Mouse (Mus musculus): ENCODE measurements around the gene Tmem50a. TPM values are rescaled to one million over a fixed set of nuclear protein-coding genes. Genes with fewer than 3 reads are reported as not detected.

Gene Tmem50a
- polyA plus RNA-seq, 1 experiment from 2014 or later, result 177 TPM

DNA sequence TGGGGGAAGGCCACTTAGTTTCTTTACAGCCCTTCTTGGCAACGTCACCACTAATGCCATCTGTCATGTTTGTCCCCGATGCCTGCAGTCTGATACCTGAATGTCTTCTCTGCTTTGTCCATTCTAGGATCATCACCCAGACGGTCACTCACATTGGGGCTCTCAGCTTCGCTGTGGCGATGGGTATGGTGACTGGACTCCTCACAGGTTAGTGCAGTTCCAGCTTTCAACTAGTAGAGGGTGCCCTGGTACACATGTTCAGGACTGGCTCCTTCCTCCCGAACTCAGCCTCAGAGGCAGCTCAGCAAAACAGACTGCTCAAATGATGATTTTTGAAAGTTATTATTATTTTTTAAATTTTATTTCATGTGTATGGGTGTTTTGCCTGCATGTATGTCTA is 22.7 kb downstream of the Tmem50a start:
- no peak overlapping the region for H3K4me3 ChIP-seq (replicated peaks; ENCODE audit: low read length)
- no peaks in the 10 kb centered on the region for H3K9me3 ChIP-seq (replicated peaks; ENCODE audit: control insufficient read depth, low read length)
- ATAC-seq (ENCODE audit: insufficient read depth, low FRiP score), result no peak
- WGBS, result 80% methylated on average over 6 of the region's 6 CpGs
- no peak overlapping the region for H3K9ac ChIP-seq (ENCODE audit: low read length)
- H3K36me3 ChIP-seq (ENCODE audit: control insufficient read depth, insufficient read depth, low read length), result 0 out of 2 replicates have a peak, but pooled peaks cover 8% of the 10 kb centered on the region
- H3K4me2 ChIP-seq (ENCODE audit: low read depth, low read length), result no peak overlapping the region
- no peaks in the 10 kb centered on the region for H3K4me1 ChIP-seq (ENCODE audit: control insufficient read depth, insufficient read depth, low read length)
- no peak overlapping the region for H3K27ac ChIP-seq (ENCODE audit: low read length)
- no peaks in the 10 kb centered on the region for H3K27me3 ChIP-seq (ENCODE audit: control insufficient read depth, insufficient read depth, low read length)

DNA sequence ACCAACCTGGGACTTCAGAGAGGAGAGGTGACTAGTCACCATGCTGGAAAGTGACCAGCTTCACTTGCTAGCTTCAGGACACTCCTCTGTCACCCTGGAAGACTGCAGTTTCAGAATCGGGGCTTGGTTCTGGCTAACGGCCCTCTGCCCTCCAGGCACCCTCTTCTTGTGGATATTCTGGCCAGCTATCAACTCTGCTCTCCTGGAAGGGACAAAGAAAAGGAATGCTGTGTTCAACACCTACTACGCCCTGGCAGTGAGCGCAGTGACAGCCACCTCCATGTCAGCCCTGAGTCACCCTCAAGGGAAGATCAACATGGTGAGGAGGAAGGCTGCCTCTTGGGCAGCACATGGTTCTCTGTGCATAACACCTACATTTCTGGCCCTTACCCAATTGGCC is 30.5 kb downstream of the Tmem50a start:
- no peak overlapping the region for H3K9ac ChIP-seq (ENCODE audit: low read length)
- no peak for ATAC-seq (ENCODE audit: insufficient read depth, low FRiP score)
- no peaks in the 10 kb centered on the region for H3K27me3 ChIP-seq (ENCODE audit: control insufficient read depth, insufficient read depth, low read length)
- H3K4me1 ChIP-seq (ENCODE audit: control insufficient read depth, insufficient read depth, low read length), result 0 out of 2 replicates have a peak, but pooled peaks cover 2% of the 10 kb centered on the region
- H3K4me3 ChIP-seq (replicated peaks; ENCODE audit: low read length), result no peak overlapping the region
- H3K4me2 ChIP-seq (ENCODE audit: low read depth, low read length), result no peak overlapping the region
- no peak overlapping the region for H3K27ac ChIP-seq (ENCODE audit: low read length)
- WGBS, result 93% methylated on average over 4 of the region's 4 CpGs
- no peaks in the 10 kb centered on the region for H3K36me3 ChIP-seq (ENCODE audit: control insufficient read depth, insufficient read depth, low read length)
- H3K9me3 ChIP-seq (replicated peaks; ENCODE audit: control insufficient read depth, low read length), result no peaks in the 10 kb centered on the region

DNA sequence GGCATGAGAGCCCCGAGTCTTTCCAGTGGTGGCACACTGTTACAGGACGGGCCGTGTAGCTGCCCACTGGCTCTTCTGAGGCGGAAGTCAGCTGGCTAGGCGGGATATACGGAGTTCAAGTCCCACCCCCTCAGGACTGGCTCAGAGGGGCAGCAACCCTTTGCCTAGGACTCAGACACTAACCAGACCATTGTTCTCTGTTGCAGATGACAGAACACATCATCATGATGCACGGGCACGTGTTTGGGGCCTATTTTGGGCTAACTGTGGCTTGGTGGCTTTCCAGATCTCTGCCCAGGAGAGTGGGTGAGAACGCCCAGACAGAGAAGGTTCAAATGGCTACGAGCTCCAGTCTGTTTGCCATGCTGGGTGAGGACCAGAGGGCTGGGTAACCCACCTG is 31.0 kb downstream of the Tmem50a start:
- Histone ChIP-seq H3K4me2 (ENCODE audit: low read depth, low read length) (no peak overlapping the region), H3K9ac (ENCODE audit: low read length) (no peak overlapping the region), H3K27ac (ENCODE audit: low read length) (no peak overlapping the region), H3K27me3 (ENCODE audit: control insufficient read depth, insufficient read depth, low read length) (no peaks in the 10 kb centered on the region), H3K4me3 (replicated peaks; ENCODE audit: low read length) (no peak overlapping the region), H3K36me3 (ENCODE audit: control insufficient read depth, insufficient read depth, low read length) (no peaks in the 10 kb centered on the region), H3K9me3 (replicated peaks; ENCODE audit: control insufficient read depth, low read length) (no peaks in the 10 kb centered on the region), H3K4me1 (ENCODE audit: control insufficient read depth, insufficient read depth, low read length) (peaks cover 5% of the 10 kb centered on the region; the same call in 1 of the 2 replicates)
- no peak for ATAC-seq (ENCODE audit: insufficient read depth, low FRiP score)
- 79% methylated on average over 10 of the region's 10 CpGs for WGBS

DNA sequence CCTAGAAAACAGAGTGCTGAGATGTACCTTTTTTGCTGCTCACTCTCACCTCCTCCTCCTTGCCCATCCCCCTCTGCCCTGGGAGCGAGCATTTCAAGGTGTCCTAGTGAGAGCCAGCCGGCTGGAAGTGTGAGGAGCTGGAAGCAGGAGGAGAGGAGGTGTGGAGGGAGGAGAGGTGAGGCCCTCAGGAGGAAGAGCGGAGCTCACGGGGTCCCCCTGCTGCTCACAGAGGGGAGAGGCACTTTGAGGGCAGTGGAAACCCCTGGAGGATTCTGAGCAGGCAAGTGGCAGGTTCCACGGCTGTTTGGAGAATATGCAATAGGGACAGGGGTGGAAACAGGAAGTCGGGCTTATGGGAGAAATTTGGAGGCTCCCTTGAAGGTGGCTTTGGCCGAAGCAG is 31.6 kb downstream of the Tmem50a start:
- Histone ChIP-seq H3K36me3 (ENCODE audit: control insufficient read depth, insufficient read depth, low read length) (no peaks in the 10 kb centered on the region), H3K4me1 (ENCODE audit: control insufficient read depth, insufficient read depth, low read length) (peaks cover 5% of the 10 kb centered on the region; the same call in 1 of the 2 replicates), H3K4me2 (ENCODE audit: low read depth, low read length) (no peak overlapping the region), H3K4me3 (replicated peaks; ENCODE audit: low read length) (no peak overlapping the region), H3K9me3 (replicated peaks; ENCODE audit: control insufficient read depth, low read length) (no peaks in the 10 kb centered on the region), H3K9ac (ENCODE audit: low read length) (no peak overlapping the region), H3K27me3 (ENCODE audit: control insufficient read depth, insufficient read depth, low read length) (no peaks in the 10 kb centered on the region), H3K27ac (ENCODE audit: low read length) (no peak overlapping the region)
- ATAC-seq (ENCODE audit: insufficient read depth, low FRiP score), result no peak
- 31% methylated on average over 7 of the region's 7 CpGs for WGBS

DNA sequence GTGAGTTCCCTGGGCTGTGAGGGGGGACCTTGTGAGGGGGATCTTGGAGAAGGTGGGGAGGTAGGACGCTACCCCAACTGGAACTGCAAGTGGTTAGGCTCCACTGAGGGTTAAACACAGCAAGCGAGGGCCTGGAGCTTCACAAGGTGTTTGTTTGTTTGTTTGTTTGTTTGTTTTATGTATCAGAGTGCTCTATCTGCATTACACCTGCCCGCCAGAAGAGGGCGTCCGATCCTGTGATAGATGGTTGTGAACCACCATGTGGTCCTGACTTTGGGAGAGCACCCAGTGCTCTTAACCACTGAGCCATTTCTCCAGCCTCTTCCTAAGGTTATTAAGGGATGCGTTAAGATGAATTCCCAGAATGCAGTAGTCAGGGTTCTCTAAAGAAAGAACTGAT is 34.8 kb downstream of the Tmem50a start:
- Histone ChIP-seq H3K27ac (ENCODE audit: low read length) (no peak overlapping the region), H3K27me3 (ENCODE audit: control insufficient read depth, insufficient read depth, low read length) (no peaks in the 10 kb centered on the region), H3K4me3 (replicated peaks; ENCODE audit: low read length) (no peak overlapping the region), H3K4me1 (ENCODE audit: control insufficient read depth, insufficient read depth, low read length) (peaks cover 5% of the 10 kb centered on the region; the same call in 1 of the 2 replicates), H3K4me2 (ENCODE audit: low read depth, low read length) (peak overlapping the region; percentile 70), H3K9ac (ENCODE audit: low read length) (0 out of 2 replicates have a peak overlapping the region, but pooled peaks have one; percentile 4), H3K9me3 (replicated peaks; ENCODE audit: control insufficient read depth, low read length) (no peaks in the 10 kb centered on the region), H3K36me3 (ENCODE audit: control insufficient read depth, insufficient read depth, low read length) (no peaks in the 10 kb centered on the region)
- WGBS, result 44% methylated on average over 6 of the region's 6 CpGs
- ATAC-seq (ENCODE audit: insufficient read depth, low FRiP score), result no peak

DNA sequence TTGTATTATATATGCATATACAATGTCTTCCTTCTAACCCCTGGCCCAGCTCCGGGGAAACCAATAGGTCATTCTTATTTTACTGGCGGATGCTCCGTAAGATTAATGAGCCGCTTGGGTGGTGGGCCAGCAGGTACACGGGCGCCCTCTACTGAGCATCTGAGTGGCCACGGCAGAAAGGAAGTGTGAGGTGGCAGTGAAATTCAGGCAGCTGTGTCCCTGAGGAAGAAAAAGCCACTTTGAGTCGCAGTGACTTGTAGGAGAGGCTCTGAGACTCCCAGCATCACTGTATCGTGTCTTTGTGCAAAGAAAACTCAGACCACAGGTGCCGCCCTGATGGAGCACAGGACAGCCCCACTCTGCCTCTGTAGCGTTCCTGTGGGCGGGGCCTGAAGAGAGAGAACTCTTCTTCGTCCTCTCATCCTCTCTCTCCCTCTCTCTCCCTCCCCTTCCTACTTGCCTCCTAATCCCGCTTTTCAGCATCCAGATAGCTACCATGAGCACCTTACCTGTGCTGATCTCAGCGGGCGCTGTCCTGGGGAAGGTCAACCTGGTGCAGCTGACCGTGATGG is 35.3 kb downstream of the Tmem50a start:
- no peaks in the 10 kb centered on the region for H3K36me3 ChIP-seq (ENCODE audit: control insufficient read depth, insufficient read depth, low read length)
- H3K4me1 ChIP-seq (ENCODE audit: control insufficient read depth, insufficient read depth, low read length), result peaks cover 5% of the 10 kb centered on the region; the same call in 1 of the 2 replicates
- H3K9me3 ChIP-seq (replicated peaks; ENCODE audit: control insufficient read depth, low read length), result no peaks in the 10 kb centered on the region
- H3K27ac ChIP-seq (ENCODE audit: low read length), result no peak overlapping the region
- H3K4me3 ChIP-seq (replicated peaks; ENCODE audit: low read length), result peak overlapping the region; percentile 41
- peak overlapping the region; percentile 4 for H3K9ac ChIP-seq (ENCODE audit: low read length)
- ATAC-seq (ENCODE audit: insufficient read depth, low FRiP score), result no peak
- H3K27me3 ChIP-seq (ENCODE audit: control insufficient read depth, insufficient read depth, low read length), result no peaks in the 10 kb centered on the region
- WGBS, result 4% methylated on average over 17 of the region's 17 CpGs
- peak overlapping the region; percentile 70 for H3K4me2 ChIP-seq (ENCODE audit: low read depth, low read length)

DNA sequence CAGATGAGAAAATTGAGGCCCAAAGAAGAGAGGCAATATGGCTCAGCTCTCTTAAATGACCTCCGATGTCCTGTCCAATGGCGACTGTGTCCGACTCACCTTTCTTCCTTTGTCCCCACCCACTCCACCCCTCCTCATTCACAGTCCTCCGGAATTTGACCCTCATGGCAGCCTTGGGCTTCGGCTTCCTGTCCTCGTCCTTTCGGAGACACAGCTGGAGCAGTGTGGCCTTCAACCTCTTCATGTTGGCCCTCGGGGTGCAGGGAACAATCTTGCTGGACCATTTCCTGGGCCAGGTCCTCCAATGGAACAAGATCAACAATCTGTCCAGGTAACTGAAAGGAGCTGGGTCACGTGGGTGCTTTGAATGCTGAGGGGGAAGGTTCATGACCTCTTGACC is 38.7 kb downstream of the Tmem50a start:
- ATAC-seq (ENCODE audit: insufficient read depth, low FRiP score), result no peak
- Histone ChIP-seq H3K4me3 (replicated peaks; ENCODE audit: low read length) (no peak overlapping the region), H3K4me1 (ENCODE audit: control insufficient read depth, insufficient read depth, low read length) (peaks cover 5% of the 10 kb centered on the region; the same call in 1 of the 2 replicates), H3K27ac (ENCODE audit: low read length) (no peak overlapping the region), H3K36me3 (ENCODE audit: control insufficient read depth, insufficient read depth, low read length) (no peaks in the 10 kb centered on the region), H3K9me3 (replicated peaks; ENCODE audit: control insufficient read depth, low read length) (no peaks in the 10 kb centered on the region), H3K4me2 (ENCODE audit: low read depth, low read length) (no peak overlapping the region), H3K27me3 (ENCODE audit: control insufficient read depth, insufficient read depth, low read length) (no peaks in the 10 kb centered on the region), H3K9ac (ENCODE audit: low read length) (no peak overlapping the region)
- 75% methylated on average over 9 of the region's 9 CpGs for WGBS

DNA sequence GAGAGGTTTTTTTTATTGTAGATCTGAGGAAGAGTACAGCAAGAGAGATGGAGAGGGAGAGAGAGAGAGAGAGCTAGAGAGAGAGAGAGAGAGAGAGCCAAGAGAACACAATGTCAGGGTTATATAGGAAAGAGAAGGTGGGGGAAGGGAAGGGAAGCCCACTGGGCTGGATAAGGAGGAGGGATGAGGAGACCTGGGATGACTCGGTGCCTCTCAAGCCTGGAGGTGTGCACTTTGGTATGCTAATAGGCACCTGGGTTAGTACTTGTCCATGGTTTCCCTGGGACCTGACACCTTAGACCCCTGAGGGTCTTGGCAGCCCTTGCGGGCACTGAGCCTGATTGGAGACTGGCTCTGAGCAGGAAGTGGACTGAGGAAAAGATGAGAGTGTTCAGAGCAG is 42.9 kb downstream of the Tmem50a start:
- Histone ChIP-seq H3K9ac (ENCODE audit: low read length) (no peak overlapping the region), H3K4me2 (ENCODE audit: low read depth, low read length) (no peak overlapping the region), H3K36me3 (ENCODE audit: control insufficient read depth, insufficient read depth, low read length) (no peaks in the 10 kb centered on the region), H3K4me3 (replicated peaks; ENCODE audit: low read length) (no peak overlapping the region), H3K9me3 (replicated peaks; ENCODE audit: control insufficient read depth, low read length) (no peaks in the 10 kb centered on the region), H3K27me3 (ENCODE audit: control insufficient read depth, insufficient read depth, low read length) (peaks cover 21% of the 10 kb centered on the region; the same call in 1 of the 2 replicates), H3K27ac (ENCODE audit: low read length) (0 out of 2 replicates have a peak overlapping the region, but pooled peaks have one; percentile 11), H3K4me1 (ENCODE audit: control insufficient read depth, insufficient read depth, low read length) (peaks cover 20% of the 10 kb centered on the region)
- no peak for ATAC-seq (ENCODE audit: insufficient read depth, low FRiP score)
- WGBS, result 47% methylated on average over 2 of the region's 2 CpGs

DNA sequence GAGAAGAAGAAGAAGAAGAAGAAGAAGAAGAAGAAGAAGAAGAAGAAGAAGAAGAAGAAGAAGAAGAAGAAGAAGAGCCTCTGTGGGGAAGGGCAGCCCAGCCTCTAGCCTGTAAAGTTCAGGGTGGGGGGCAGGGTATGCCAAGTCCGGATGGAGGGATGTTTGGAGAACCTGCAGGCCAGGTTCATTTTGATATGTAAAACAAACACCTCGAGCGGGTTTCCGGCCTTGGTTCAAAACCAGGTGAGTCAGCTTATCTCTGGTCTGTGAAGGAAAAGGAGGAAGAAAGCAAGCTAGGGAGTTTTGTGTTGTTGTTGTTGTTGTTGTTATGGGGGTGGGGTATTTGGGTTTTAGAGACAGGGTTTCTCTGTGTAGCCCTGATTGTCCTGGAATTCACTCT is 43.3 kb downstream of the Tmem50a start:
- H3K4me1 ChIP-seq (ENCODE audit: control insufficient read depth, insufficient read depth, low read length), result peaks cover 20% of the 10 kb centered on the region
- 0 out of 2 replicates have a peak overlapping the region, but pooled peaks have one; percentile 11 for H3K27ac ChIP-seq (ENCODE audit: low read length)
- H3K4me3 ChIP-seq (replicated peaks; ENCODE audit: low read length), result no peak overlapping the region
- ATAC-seq (ENCODE audit: insufficient read depth, low FRiP score), result no peak; the same call in 1 of the 2 replicates
- no peaks in the 10 kb centered on the region for H3K36me3 ChIP-seq (ENCODE audit: control insufficient read depth, insufficient read depth, low read length)
- no peak overlapping the region for H3K9ac ChIP-seq (ENCODE audit: low read length)
- WGBS, result 25% methylated on average over 4 of the region's 4 CpGs
- H3K9me3 ChIP-seq (replicated peaks; ENCODE audit: control insufficient read depth, low read length), result no peaks in the 10 kb centered on the region
- H3K4me2 ChIP-seq (ENCODE audit: low read depth, low read length), result no peak overlapping the region
- peaks cover 21% of the 10 kb centered on the region; the same call in 1 of the 2 replicates for H3K27me3 ChIP-seq (ENCODE audit: control insufficient read depth, insufficient read depth, low read length)

Data from stomach, embryonic 16.5 days (tissue).